Comparison of ENCODE assay signal across 8 mouse cellular contexts in genomic region chr7:110083386-110084165, GRCm38 (mm10). TPM values are rescaled to one million over a fixed set of nuclear protein-coding genes. Genes with fewer than 3 reads are reported as not detected.
A peak's percentile ranks its signal among the peaks of the same experiment; 100 is the strongest.
DNase-seq lines count a peak whose midpoint lies in the region; ATAC-seq and TF ChIP-seq lines count a peak whose summit lies in the region.

No protein-coding gene starts in this region.

- WGBS in forebrain, embryonic 14.5 days: 71% methylated on average over 13 of the region's 13 CpGs
- WGBS in spleen, adult 2 months: 75% methylated on average over 13 of the region's 13 CpGs

- intact Hi-C loops in heart, postnatal 25 days (cut with DNase I): loop anchor here (5.0 kb wide), 1 partner anchor 376 kb away; no protein-coding TSS in a partner anchor

- no peaks in the 10 kb centered on the region for H3K9me3 ChIP-seq in ES-E14 (ENCODE audit: control insufficient read depth, insufficient read depth, low read depth, low read length)
- no peaks in the 10 kb centered on the region for H3K9me3 ChIP-seq in forebrain, embryonic 14.5 days (replicated peaks; ENCODE audit: control insufficient read depth, low read length)

- TF ChIP-seq POLR2A in spleen, adult 2 months (IDR thresholded peaks at IDR 0.05; ENCODE audit: low read depth, low read length): no peak

- H3K9ac ChIP-seq in ES-E14 (ENCODE audit: insufficient read depth, low read depth, low read length, poor library complexity, severe bottlenecking): peak overlapping the region; percentile 33; the same call in 1 of the 2 replicates
- H3K9ac ChIP-seq in forebrain, embryonic 14.5 days (ENCODE audit: low read length): no peak overlapping the region

- peak; percentile 77 for ATAC-seq in forebrain, embryonic 14.5 days
- ATAC-seq in megakaryocyte, adult 5-6 weeks (ENCODE audit: poor library complexity, severe bottlenecking): peak; percentile 73

- DNase-seq in heart, adult 18-20 months: peak; percentile 42 to 81
- DNase-seq in heart, postnatal 25 days (ENCODE audit: low spot score): no peak
- peak; percentile 77 for DNase-seq in ES-E14 (ENCODE audit: low read depth, low spot score)
- peak; percentile 38 for DNase-seq in cerebellum, adult 11-12 months
- peak; percentile 90 for DNase-seq in forebrain, embryonic 14.5 days (ENCODE audit: low spot score)
- peak; percentile 55 to 86 for DNase-seq in kidney, postnatal 25 days
- DNase-seq in spleen, adult 2 months (ENCODE audit: low read depth in 1 of 2, low spot score in 2 of 2): peak; percentile 17 to 25

- no peak overlapping the region for H3K4me2 ChIP-seq in forebrain, embryonic 14.5 days (ENCODE audit: low read length)

- 0 out of 2 replicates have a peak overlapping the region, but pooled peaks have one; percentile 20 for H3K27ac ChIP-seq in ES-E14 (ENCODE audit: insufficient read depth, low read depth, low read length, poor library complexity, severe bottlenecking)
- peak overlapping the region; percentile 69 for H3K27ac ChIP-seq in forebrain, embryonic 14.5 days (ENCODE audit: low read depth, low read length)
- H3K27ac ChIP-seq in spleen, adult 2 months (ENCODE audit: insufficient read depth, low read length): no peak overlapping the region

- peaks cover 0 to 2% of the 10 kb centered on the region in 2 experiments; a peak in 1 of 4 replicates for H3K4me1 ChIP-seq in ES-E14 (ENCODE audit: control insufficient read depth in 2 of 2, insufficient read depth in 2 of 2, low read length in 2 of 2, poor library complexity in 1 of 2)
- no peaks in the 10 kb centered on the region for H3K4me1 ChIP-seq in forebrain, embryonic 14.5 days (ENCODE audit: control insufficient read depth, insufficient read depth, low read length)
- no peaks in the 10 kb centered on the region for H3K4me1 ChIP-seq in spleen, adult 2 months (ENCODE audit: control insufficient read depth, insufficient read depth, insufficient read length)

- H3K27me3 ChIP-seq in forebrain, embryonic 14.5 days (replicated peaks; ENCODE audit: control insufficient read depth, insufficient read depth, low read length): no peaks in the 10 kb centered on the region
- H3K27me3 ChIP-seq in spleen, adult 2 months (ENCODE audit: control insufficient read depth, insufficient read depth, low read length): no peaks in the 10 kb centered on the region

- H3K36me3 ChIP-seq in ES-E14 (ENCODE audit: control insufficient read depth, insufficient read depth, low read length, poor library complexity, severe bottlenecking): peaks cover 30% of the 10 kb centered on the region
- peaks cover 89% of the 10 kb centered on the region for H3K36me3 ChIP-seq in forebrain, embryonic 14.5 days (ENCODE audit: control insufficient read depth, insufficient read depth, low read length)
- H3K36me3 ChIP-seq in spleen, adult 2 months (ENCODE audit: control insufficient read depth, insufficient read depth, low read length): peaks cover 48% of the 10 kb centered on the region

- no peak for TF ChIP-seq CTCF in spleen, adult 2 months (IDR thresholded peaks at IDR 0.05; ENCODE audit: extremely low read depth, insufficient read depth, insufficient read length, insufficient replicate concordance)

- in situ Hi-C loops in ES-E14 (cut with MboI; ENCODE audit: low sequenced_read_pairs in 2 of 2, unreplicated experiment in 2 of 2): no loop called here

- no peak overlapping the region for H3K4me3 ChIP-seq in ES-E14 (ENCODE audit: insufficient read depth in 1 of 2, low read depth in 1 of 2, low read length in 2 of 2, poor library complexity in 1 of 2, severe bottlenecking in 1 of 2)
- H3K4me3 ChIP-seq in forebrain, embryonic 14.5 days (ENCODE audit: low read depth, low read length): no peak overlapping the region
- H3K4me3 ChIP-seq in spleen, adult 2 months (ENCODE audit: extremely low read depth, insufficient read depth, insufficient read length): no peak overlapping the region

TF ChIP-seq in ES-E14, 5 proteins besides CTCF, POLR2A, EP300 and RAD21:
- peak; percentile 91 for TF ChIP-seq ZNF384 (IDR thresholded peaks at IDR 0.05; ENCODE audit: low read depth, low read length)
- no peak for TF ChIP-seq ZC3H11A (IDR thresholded peaks at IDR 0.05; ENCODE audit: borderline replicate concordance, low read depth, low read length)

RNA-seq across cellular contexts. Expression of gene Zfp143, which starts 22.6 kb away (rescaled TPM):
- total RNA-seq in heart, adult 18-20 months (2021): 1 to 10 TPM; 6.8 to 7.6 TPM
- total RNA-seq in heart, postnatal 25 days (2021): 1 to 10 TPM; 8.9 to 10.0 TPM
- 23.1 and 24.0 TPM in 2 replicates for total RNA-seq in ES-E14 (2012; rRNA removed)
- 27.1 and 27.3 TPM in 2 replicates for polyA plus RNA-seq in forebrain, embryonic 14.5 days (2014; fragmentation: Nextera tagmentation; extraction: Ambion mirVana)
- 29.3 and 30.8 TPM in 2 replicates for total RNA-seq in megakaryocyte, adult 5-6 weeks (2015)
- total RNA-seq in megakaryocyte, adult 5-6 weeks (2017): 39.9 and 44.9 TPM in 2 replicates
- 14.9 and 15.6 TPM in 2 replicates for polyA plus RNA-seq in spleen, adult 2 months (2012; rRNA removed)

RNA-seq across cellular contexts. Expression of gene Wee1, which starts 38.3 kb away (rescaled TPM):
- 10 to 100 TPM in 1 of 2 experiments, 1 to 10 TPM in 1; 9.2 to 11.3 TPM for total RNA-seq in heart, adult 18-20 months (2021)
- 10 to 100 TPM in 1 of 2 experiments, 1 to 10 TPM in 1; 6.4 to 11.0 TPM for total RNA-seq in heart, postnatal 25 days (2021)
- total RNA-seq in ES-E14 (2012; rRNA removed): 16.5 and 16.7 TPM in 2 replicates
- 11.7 and 13.3 TPM in 2 replicates for polyA plus RNA-seq in forebrain, embryonic 14.5 days (2014; fragmentation: Nextera tagmentation; extraction: Ambion mirVana)
- 34.9 and 35.7 TPM in 2 replicates for total RNA-seq in megakaryocyte, adult 5-6 weeks (2015)
- total RNA-seq in megakaryocyte, adult 5-6 weeks (2017): 17.7 and 21.5 TPM in 2 replicates
- 3.9 and 5.8 TPM in 2 replicates for polyA plus RNA-seq in spleen, adult 2 months (2012; rRNA removed)
